Mouse (Mus musculus) intestine, postnatal 0 days (tissue): Measurements from ENCODE around the gene Gnpnat1. TPM values are rescaled to one million over a fixed set of nuclear protein-coding genes. Genes with fewer than 3 reads are reported as not detected.

Experiments
- ATAC-seq: fragments of 200-750 bp; cut with Nextera tagmentation; 2 replicates; pipeline ENCODE4 v1.8.0; 2017; ENCODE audit warnings: mild to moderate bottlenecking, moderate TSS enrichment, moderate library complexity
- H3K27ac ChIP-seq: fragments of 300-500 bp; sonication (generic); 2 replicates; pipeline ENCODE4 v1.5.1; 2014; ENCODE audit warnings: mild to moderate bottlenecking, low read depth, low read length, moderate library complexity
- H3K27me3 ChIP-seq: fragments of 300-500 bp; sonication (generic); replicated peaks from 2 replicates; pipeline ENCODE4 v1.6.1; 2014; ENCODE audit warnings: low read length, mixed read lengths; ENCODE audit not compliant: control insufficient read depth, insufficient read depth
- H3K36me3 ChIP-seq: fragments of 300-500 bp; sonication (generic); 2 replicates; pipeline ENCODE4 v1.6.1; 2014; ENCODE audit warnings: mild to moderate bottlenecking, moderate library complexity; ENCODE audit not compliant: control insufficient read depth, insufficient read depth
- H3K4me1 ChIP-seq: fragments of 300-500 bp; sonication (generic); replicated peaks from 2 replicates; pipeline ENCODE4 v1.6.1; 2014; ENCODE audit warnings: antibody characterized with exemption, low read length, mixed read lengths; ENCODE audit not compliant: control insufficient read depth, insufficient read depth
- H3K4me2 ChIP-seq: fragments of 300-500 bp; sonication (generic); replicated peaks from 2 replicates; pipeline ENCODE4 v1.6.1; 2014; ENCODE audit warnings: low read depth, mild to moderate bottlenecking, moderate library complexity
- H3K4me3 ChIP-seq: fragments of 300-500 bp; sonication (generic); 2 replicates; pipeline ENCODE4 v1.5.1; 2014; ENCODE audit warnings: low read depth, low read length
- H3K9ac ChIP-seq: fragments of 300-500 bp; sonication (generic); 2 replicates; pipeline ENCODE4 v1.6.1; 2014; ENCODE audit warnings: mild to moderate bottlenecking, low read depth, low read length
- H3K9me3 ChIP-seq: fragments of 300-500 bp; sonication (generic); 2 replicates; pipeline ENCODE4 v1.6.1; 2016; ENCODE audit warnings: mixed run types; ENCODE audit not compliant: control insufficient read depth
- CTCF ChIP-seq: sonication (generic); IDR thresholded peaks from 2 replicates; pipeline ENCODE4 v1.5.1; 2016; ENCODE audit warnings: low read depth, mild to moderate bottlenecking, control low read depth, antibody characterized with exemption, moderate library complexity
- WGBS: fragments of 180-500 bp; shearing (Covaris S2); extraction: QIAGEN DNeasy Blood & Tissue Kit; methylation state at CpG from one replicate; pipeline ENCODE4 v1.1.7; 2014; 5-methylcytosine and 5-hydroxymethylcytosine counted together
- polyA plus RNA-seq: library from polyadenylated mRNA; unstranded; fragments of >200 nt; fragmentation: Nextera tagmentation; extraction: Ambion mirVana; gene quantifications from 2 replicates; pipeline ENCODE4 v1.2.1, GENCODE M21; 2015

Gene Gnpnat1
- polyA plus RNA-seq, 1 experiment from 2014 or later: 40.9 TPM

DNA sequence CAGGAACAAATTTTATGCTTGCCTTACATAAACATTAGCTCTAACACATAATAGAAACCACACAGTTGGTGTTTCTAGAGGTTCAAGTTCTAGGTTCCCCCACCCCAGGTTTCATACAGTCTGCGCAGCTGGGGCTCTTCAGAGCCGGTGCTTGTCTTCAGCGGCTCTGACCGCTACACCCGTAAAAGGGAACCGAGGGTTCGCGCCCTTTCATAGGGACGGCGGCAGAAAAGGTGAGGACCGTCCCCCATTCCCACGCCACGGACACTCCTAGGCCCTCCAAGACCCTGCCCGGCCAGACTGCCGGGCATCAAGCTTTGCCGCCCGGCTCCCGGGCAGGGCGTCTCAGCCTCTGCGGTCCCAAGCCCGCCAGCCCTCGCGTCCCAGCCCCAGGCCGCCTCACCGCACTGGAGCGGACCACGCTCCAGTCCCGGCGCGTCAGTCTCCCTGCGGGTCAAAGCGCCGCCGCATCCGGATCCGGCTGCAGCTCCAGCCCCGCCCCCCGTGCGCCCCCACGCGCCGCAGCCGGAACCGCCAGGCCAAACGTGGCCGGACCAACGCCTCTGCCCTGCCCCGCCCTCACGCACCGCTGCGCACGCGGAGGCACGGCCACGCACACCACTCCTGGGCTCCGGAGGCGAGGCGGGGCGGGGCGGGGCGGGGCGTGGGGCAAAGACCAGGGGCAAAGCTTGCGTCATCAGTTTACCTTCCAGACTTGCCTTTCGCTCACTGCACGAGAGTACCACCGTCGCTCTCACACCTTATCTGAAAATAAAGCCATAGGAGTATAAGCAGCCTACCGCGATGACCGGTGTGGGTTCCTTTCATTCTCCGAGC is 16.1 kb downstream of the Gnpnat1 start:
- Histone ChIP-seq H3K4me2 (peak overlapping the region; percentile 90), H3K9ac (peak overlapping the region; percentile 93), H3K27me3 (no peaks in the 10 kb centered on the region), H3K4me1 (peaks cover 2% of the 10 kb centered on the region; the same call in 1 of the 2 replicates), H3K36me3 (no peaks in the 10 kb centered on the region), H3K4me3 (peak overlapping the region; percentile 90), H3K27ac (peak overlapping the region; percentile 93), H3K9me3 (no peaks in the 10 kb centered on the region)
- 1% methylated on average over 62 of the region's 71 CpGs for WGBS
- ATAC-seq: peak; percentile 98
- TF ChIP-seq CTCF: peak; percentile 60

DNA sequence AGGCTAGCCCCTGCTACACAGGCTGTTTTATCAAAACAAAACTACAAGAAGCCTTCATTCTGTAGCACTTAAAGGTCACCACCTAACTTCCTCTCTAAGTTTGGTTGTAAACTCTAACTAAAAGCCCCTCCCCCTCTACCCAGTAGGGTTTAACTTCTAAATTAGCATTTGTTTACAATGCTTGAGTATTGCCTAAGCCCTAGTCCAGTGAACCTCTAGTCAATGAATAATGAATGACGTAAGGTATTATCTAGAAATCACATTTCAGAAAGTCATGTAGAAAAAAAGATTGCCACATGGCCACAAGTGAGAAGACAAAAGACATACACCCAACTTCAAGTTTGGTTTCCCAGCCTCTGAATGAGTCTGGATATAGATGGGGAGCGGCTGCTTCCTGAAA is 17.2 kb downstream of the Gnpnat1 start:
- no peak for TF ChIP-seq CTCF

DNA sequence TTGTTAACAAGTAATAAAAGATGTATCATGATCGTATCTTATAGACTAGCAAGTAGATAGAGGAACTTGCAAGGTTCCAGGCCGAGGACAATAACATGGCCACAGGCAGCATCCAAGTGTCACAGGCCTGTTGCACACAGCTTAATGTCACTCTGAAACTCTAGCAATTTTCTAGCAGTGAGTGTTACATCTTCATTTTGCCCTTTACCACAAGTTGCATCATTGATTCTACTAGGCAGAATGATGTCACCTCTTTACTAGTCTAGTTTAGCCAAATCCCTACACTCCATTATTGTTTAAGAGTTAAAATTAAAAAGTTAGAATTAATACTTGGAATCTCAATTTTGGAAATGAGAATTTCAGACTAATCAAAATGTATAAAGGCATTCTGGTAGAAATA is 19.1 kb downstream of the Gnpnat1 start:
- TF ChIP-seq CTCF: no peak
- 94% methylated on average over 2 of the region's 2 CpGs for WGBS
- no peaks in the 10 kb centered on the region for H3K27me3 ChIP-seq

More for the DNA sequence above, 17.2 kb downstream of the Gnpnat1 start:
- Histone ChIP-seq H3K27me3 (no peaks in the 10 kb centered on the region), H3K4me1 (peaks cover 2% of the 10 kb centered on the region; the same call in 1 of the 2 replicates), H3K36me3 (0 out of 2 replicates have a peak, but pooled peaks cover 4% of the 10 kb centered on the region), H3K9me3 (no peaks in the 10 kb centered on the region), H3K4me2 (peak overlapping the region; percentile 90), H3K4me3 (peak overlapping the region; percentile 90), H3K9ac (no peak overlapping the region), H3K27ac (peak overlapping the region; percentile 93)
- peak; percentile 69 for ATAC-seq
- WGBS: 10% methylated on average over 2 of the region's 2 CpGs

DNA sequence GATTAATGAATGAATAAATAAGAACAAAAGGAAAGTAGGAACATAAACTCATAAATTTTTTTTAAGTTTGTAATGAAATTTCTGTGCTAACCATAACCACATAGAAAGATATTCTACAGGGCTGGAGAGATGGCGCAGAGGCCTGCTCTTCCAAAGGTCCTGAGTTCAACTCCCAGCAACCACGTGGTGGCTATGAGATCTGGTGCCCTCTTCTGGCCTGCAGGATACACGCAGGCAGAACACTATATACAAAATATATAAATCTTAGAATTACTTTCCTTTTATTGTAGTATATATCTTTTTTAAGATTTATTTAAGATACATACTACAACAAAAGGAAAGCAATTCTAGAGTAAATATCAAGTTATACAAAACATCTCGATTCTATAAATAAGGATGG is 21.8 kb downstream of the Gnpnat1 start:
- no peak for ATAC-seq
- H3K36me3 ChIP-seq: peaks cover 26% of the 10 kb centered on the region
- H3K4me2 ChIP-seq: no peak overlapping the region
- no peaks in the 10 kb centered on the region for H3K27me3 ChIP-seq
- no peak overlapping the region for H3K27ac ChIP-seq
- peak; percentile 62 for TF ChIP-seq CTCF
- 80% methylated on average over 4 of the region's 4 CpGs for WGBS
- H3K9me3 ChIP-seq: no peaks in the 10 kb centered on the region
- H3K4me1 ChIP-seq: peaks cover 2% of the 10 kb centered on the region; the same call in 1 of the 2 replicates
- H3K9ac ChIP-seq: no peak overlapping the region
- H3K4me3 ChIP-seq: no peak overlapping the region

More for the DNA sequence above, 19.1 kb downstream of the Gnpnat1 start:
- Histone ChIP-seq H3K36me3 (peaks cover 15% of the 10 kb centered on the region; the same call in 1 of the 2 replicates), H3K4me2 (no peak overlapping the region), H3K9me3 (no peaks in the 10 kb centered on the region), H3K4me1 (peaks cover 2% of the 10 kb centered on the region; the same call in 1 of the 2 replicates), H3K27ac (no peak overlapping the region), H3K9ac (no peak overlapping the region), H3K4me3 (no peak overlapping the region)
- ATAC-seq: no peak

DNA sequence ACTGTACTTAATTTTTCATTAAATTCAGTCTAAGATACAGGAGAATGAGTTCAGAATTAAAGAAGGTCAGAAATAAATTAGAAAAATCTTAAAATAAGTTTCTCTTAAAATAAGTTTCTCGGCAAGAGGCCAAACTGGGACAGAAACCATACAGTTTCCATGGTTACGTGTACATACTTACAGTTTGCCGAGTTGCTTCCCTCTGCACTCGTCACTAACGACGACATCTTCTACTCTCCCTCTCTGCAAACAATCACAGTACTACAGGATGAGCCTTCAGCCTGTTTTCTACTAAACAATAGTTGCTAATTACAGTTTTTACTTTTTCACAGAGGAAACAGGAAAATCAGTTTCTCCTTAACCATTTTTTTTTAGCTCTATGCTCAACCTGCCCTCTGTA is 24.0 kb downstream of the Gnpnat1 start:
- Histone ChIP-seq H3K9ac (no peak overlapping the region), H3K27ac (no peak overlapping the region), H3K27me3 (no peaks in the 10 kb centered on the region), H3K4me1 (no peaks in the 10 kb centered on the region), H3K4me2 (no peak overlapping the region), H3K4me3 (no peak overlapping the region), H3K9me3 (no peaks in the 10 kb centered on the region), H3K36me3 (peaks cover 26% of the 10 kb centered on the region)
- TF ChIP-seq CTCF: no peak
- no peak for ATAC-seq
- WGBS: 69% methylated on average over 6 of the region's 6 CpGs

DNA sequence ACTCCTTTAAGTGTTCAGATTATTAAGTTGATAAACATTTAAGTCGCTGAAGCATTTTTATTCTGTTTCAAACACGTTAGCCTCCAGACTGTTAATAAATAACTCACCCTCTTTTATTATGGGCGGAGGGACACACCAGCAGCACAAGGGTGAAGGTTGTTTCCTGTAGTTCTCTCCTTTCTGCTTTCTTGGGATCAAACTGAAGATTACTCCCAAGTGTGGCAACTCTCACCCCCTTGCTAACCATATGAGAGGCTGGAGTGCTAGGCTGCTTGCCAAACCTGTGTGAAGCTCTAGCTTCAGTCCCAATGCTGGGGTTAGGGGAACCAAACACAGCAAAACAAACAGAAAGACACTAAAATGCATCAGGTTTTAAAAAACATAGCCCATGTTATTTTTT is 25.9 kb downstream of the Gnpnat1 start:
- H3K27ac ChIP-seq: peak overlapping the region; percentile 60
- peaks cover 26% of the 10 kb centered on the region for H3K36me3 ChIP-seq
- ATAC-seq: peak; percentile 93
- peak overlapping the region; percentile 21; the same call in 1 of the 2 replicates for H3K4me2 ChIP-seq
- no peak overlapping the region for H3K4me3 ChIP-seq
- no peaks in the 10 kb centered on the region for H3K4me1 ChIP-seq
- H3K9ac ChIP-seq: no peak overlapping the region
- WGBS: 35% methylated on average over 3 of the region's 3 CpGs
- no peaks in the 10 kb centered on the region for H3K9me3 ChIP-seq
- no peaks in the 10 kb centered on the region for H3K27me3 ChIP-seq
- no peak for TF ChIP-seq CTCF
